Mouse (Mus musculus): ENCODE data around the gene Col4a3.

Gene Col4a3

DNA sequence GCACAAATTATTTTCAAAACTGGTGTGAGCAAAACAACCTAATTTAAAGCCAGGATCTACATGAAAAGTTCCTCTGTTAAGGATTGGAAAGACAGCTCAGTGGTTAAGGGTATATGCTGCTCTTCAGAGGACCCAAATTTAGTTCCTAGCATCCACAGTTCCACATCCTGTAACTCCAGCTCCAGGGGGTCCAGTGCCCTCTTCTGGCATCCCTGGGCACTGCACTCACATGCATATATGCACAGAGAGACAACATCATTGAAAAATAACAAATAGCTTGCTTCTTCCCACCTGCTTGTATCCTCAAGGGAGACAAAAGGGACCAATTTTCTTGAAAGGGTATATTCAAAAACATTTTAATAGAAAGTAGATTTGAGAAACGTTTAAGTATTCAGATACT, 175.6 kb downstream of the Col4a3 start:
- ATAC-seq (ENCODE audit: insufficient number of reproducible peaks, low FRiP score, low TSS enrichment) = no peak

DNA sequence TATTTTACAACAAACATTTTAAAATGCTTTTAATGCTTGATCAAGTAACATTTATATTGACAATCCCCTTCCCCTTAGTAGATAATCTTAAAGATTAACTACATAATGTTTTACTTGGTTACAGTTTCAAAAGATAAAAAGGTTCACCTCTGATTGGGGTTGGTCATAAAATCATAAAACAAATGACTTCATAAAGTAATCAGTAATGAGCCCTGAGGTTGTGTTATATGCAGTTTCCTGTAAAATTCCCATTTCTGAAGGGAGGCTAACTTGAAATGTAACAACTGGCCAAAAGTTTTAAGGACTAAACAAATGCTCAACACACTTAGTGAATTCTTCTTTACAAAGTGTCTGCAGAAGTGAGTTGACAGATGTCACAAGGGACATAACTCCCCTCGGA, 179.5 kb downstream of the Col4a3 start:
- ATAC-seq (ENCODE audit: insufficient number of reproducible peaks, low FRiP score, low TSS enrichment) = no peak

DNA sequence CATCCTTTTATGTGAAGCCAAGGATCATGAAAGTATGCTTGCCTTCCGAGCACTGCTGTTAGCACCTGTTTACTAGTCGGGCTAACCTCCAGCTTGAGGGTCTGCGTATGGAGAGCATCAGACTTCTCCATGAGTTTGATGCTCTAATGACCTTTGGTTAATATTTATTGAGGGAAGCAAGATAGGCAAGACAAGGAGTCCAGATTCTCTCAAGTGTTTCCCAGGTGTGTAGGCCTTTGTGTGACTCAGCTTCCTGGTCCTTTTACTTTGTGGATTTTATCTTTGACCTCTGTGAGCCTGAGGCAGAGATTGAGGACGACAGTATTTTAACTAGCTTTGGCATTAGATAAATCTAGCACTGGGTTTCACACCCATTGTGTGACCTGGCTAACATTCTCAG, 179.9 kb downstream of the Col4a3 start:
- ATAC-seq (ENCODE audit: insufficient number of reproducible peaks, low FRiP score, low TSS enrichment) = no peak

- no peak for ATAC-seq (ENCODE audit: insufficient number of reproducible peaks, low FRiP score, low TSS enrichment)
These were observed 181.5 kb downstream of the Col4a3 start, which contains the start of gene Tm4sf20 for GRCm38 (mm10) chr1:82768269-82768668. TSS of gene Tm4sf20 (minus strand) at chr1:82768461.

DNA sequence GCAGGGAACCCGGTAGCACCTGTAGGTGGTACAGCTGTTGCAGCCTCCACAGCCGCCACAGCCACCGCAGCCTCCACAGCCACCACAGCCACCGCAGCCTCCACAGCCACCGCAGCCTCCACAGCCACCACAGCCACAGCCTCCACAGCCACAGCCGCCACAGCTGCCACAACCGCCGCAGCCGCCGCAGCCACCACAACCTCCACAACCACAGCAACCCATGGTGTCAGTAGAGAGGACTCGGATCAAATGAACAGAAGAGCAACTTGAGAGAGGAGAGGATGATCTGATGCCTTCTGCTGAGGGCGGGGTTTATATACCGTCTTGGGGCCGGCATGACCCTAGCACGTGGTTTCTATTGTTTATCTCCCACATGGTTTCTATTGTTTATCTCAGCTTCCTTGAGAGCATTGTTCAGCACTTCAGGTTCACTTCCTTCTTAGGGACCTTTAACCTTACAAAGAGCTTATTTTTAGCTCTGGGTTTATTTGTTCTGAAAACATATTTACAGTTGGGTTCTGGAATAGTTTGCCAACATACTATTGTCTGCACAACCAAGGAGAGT, 184.4 kb downstream of the Col4a3 start, which contains the start of gene Gm47791:
Gene Gm47791 (minus strand): TSS at position 222 of the 565 bp plus-strand sequence.
- ATAC-seq (ENCODE audit: insufficient number of reproducible peaks, low FRiP score, low TSS enrichment) = no peak
